Mouse (Mus musculus): ENCODE results near the gene Gpr39. TPM values are rescaled to one million over a fixed set of nuclear protein-coding genes. Genes with fewer than 3 reads are reported as not detected.
"Not testable (repeated sequence)": the region's sequence is repeated elsewhere in the genome, so short reads cannot be mapped to it uniquely, and the experiment has no call there.

The Gpr39 gene
- polyA plus RNA-seq (2014; fragmentation: Nextera tagmentation; extraction: Ambion mirVana), result not detected in 2 replicates

- Histone ChIP-seq H3K36me3 (replicated peaks; ENCODE audit: control insufficient read depth, insufficient read depth, low read depth, low read length) (no peaks in the 10 kb centered on the region), H3K4me3 (ENCODE audit: low read depth, low read length) (no peak within 1 kb of the TSS), H3K4me1 (ENCODE audit: control insufficient read depth, insufficient read depth, low read length) (no peaks in the 10 kb centered on the region), H3K4me2 (ENCODE audit: low read depth, low read length) (no peak within 1 kb of the TSS), H3K9ac (replicated peaks; ENCODE audit: low read length) (no peak within 1 kb of the TSS), H3K27ac (replicated peaks; ENCODE audit: low read depth, low read length) (no peak within 1 kb of the TSS), H3K27me3 (ENCODE audit: control insufficient read depth, insufficient read depth, low read length) (no peaks in the 10 kb centered on the region), H3K9me3 (replicated peaks; ENCODE audit: control insufficient read depth, low read length) (no peaks in the 10 kb centered on the region)
- 48% methylated on average over 15 of the region's 15 CpGs for WGBS
- no peak for ATAC-seq (replicated peaks; ENCODE audit: insufficient number of reproducible peaks, low FRiP score, low TSS enrichment, low read depth)
- DNase-seq (ENCODE audit: low spot score), result no peak
Measured at GRCm38 (mm10) chr1:125676790-125677273, at the start of gene Gpr39. TSS of gene Gpr39 (plus strand) at chr1:125676995.

- Histone ChIP-seq H3K4me1 (ENCODE audit: control insufficient read depth, insufficient read depth, low read length) (no peaks in the 10 kb centered on the region), H3K9me3 (replicated peaks; ENCODE audit: control insufficient read depth, low read length) (no peaks in the 10 kb centered on the region), H3K27me3 (ENCODE audit: control insufficient read depth, insufficient read depth, low read length) (no peaks in the 10 kb centered on the region), H3K4me3 (ENCODE audit: low read depth, low read length) (no peak overlapping the region), H3K9ac (replicated peaks; ENCODE audit: low read length) (no peak overlapping the region), H3K36me3 (replicated peaks; ENCODE audit: control insufficient read depth, insufficient read depth, low read depth, low read length) (no peaks in the 10 kb centered on the region), H3K4me2 (ENCODE audit: low read depth, low read length) (no peak overlapping the region), H3K27ac (replicated peaks; ENCODE audit: low read depth, low read length) (no peak overlapping the region)
- ATAC-seq (replicated peaks; ENCODE audit: insufficient number of reproducible peaks, low FRiP score, low TSS enrichment, low read depth) (no peak), DNase-seq (ENCODE audit: low spot score) (no peak)
- WGBS, result 80% methylated on average over 8 of the region's 8 CpGs
Measured at GRCm38 (mm10) chr1:125639501-125640253, 37.1 kb upstream of the Gpr39 start.

- no peak overlapping the region for H3K27ac ChIP-seq (replicated peaks; ENCODE audit: low read depth, low read length)
- DNase-seq (ENCODE audit: low spot score), result no peak
- no peaks in the 10 kb centered on the region for H3K9me3 ChIP-seq (replicated peaks; ENCODE audit: control insufficient read depth, low read length)
- no peak overlapping the region for H3K4me3 ChIP-seq (ENCODE audit: low read depth, low read length)
- no peaks in the 10 kb centered on the region for H3K4me1 ChIP-seq (ENCODE audit: control insufficient read depth, insufficient read depth, low read length)
- H3K9ac ChIP-seq (replicated peaks; ENCODE audit: low read length), result no peak overlapping the region
- H3K27me3 ChIP-seq (ENCODE audit: control insufficient read depth, insufficient read depth, low read length), result no peaks in the 10 kb centered on the region
- ATAC-seq (replicated peaks; ENCODE audit: insufficient number of reproducible peaks, low FRiP score, low TSS enrichment, low read depth), result no peak
- no peak overlapping the region for H3K4me2 ChIP-seq (ENCODE audit: low read depth, low read length)
- no peaks in the 10 kb centered on the region for H3K36me3 ChIP-seq (replicated peaks; ENCODE audit: control insufficient read depth, insufficient read depth, low read depth, low read length)
- 81% methylated on average over 1 of the region's 1 CpGs for WGBS
Measured at GRCm38 (mm10) chr1:125643643-125644042, 33.2 kb upstream of the Gpr39 start.

- ATAC-seq (replicated peaks; ENCODE audit: insufficient number of reproducible peaks, low FRiP score, low TSS enrichment, low read depth); H3K9me3 ChIP-seq (replicated peaks; ENCODE audit: control insufficient read depth, low read length); H3K4me2 ChIP-seq (ENCODE audit: low read depth, low read length); H3K27ac ChIP-seq (replicated peaks; ENCODE audit: low read depth, low read length); H3K9ac ChIP-seq (replicated peaks; ENCODE audit: low read length); H3K36me3 ChIP-seq (replicated peaks; ENCODE audit: control insufficient read depth, insufficient read depth, low read depth, low read length); H3K27me3 ChIP-seq (ENCODE audit: control insufficient read depth, insufficient read depth, low read length); H3K4me1 ChIP-seq (ENCODE audit: control insufficient read depth, insufficient read depth, low read length); DNase-seq (ENCODE audit: low spot score); H3K4me3 ChIP-seq (ENCODE audit: low read depth, low read length): not testable (repeated sequence)
- 97% methylated on average over 2 of the region's 2 CpGs for WGBS
Measured at GRCm38 (mm10) chr1:125646816-125647215, 30.0 kb upstream of the Gpr39 start.

GRCm38 (mm10) chr1:125648011-125648410 lies 28.8 kb upstream of the Gpr39 start:
- Histone ChIP-seq H3K9ac (replicated peaks; ENCODE audit: low read length) (no peak overlapping the region), H3K4me2 (ENCODE audit: low read depth, low read length) (no peak overlapping the region), H3K27ac (replicated peaks; ENCODE audit: low read depth, low read length) (no peak overlapping the region), H3K4me1 (ENCODE audit: control insufficient read depth, insufficient read depth, low read length) (no peaks in the 10 kb centered on the region), H3K9me3 (replicated peaks; ENCODE audit: control insufficient read depth, low read length) (no peaks in the 10 kb centered on the region), H3K4me3 (ENCODE audit: low read depth, low read length) (no peak overlapping the region), H3K27me3 (ENCODE audit: control insufficient read depth, insufficient read depth, low read length) (no peaks in the 10 kb centered on the region), H3K36me3 (replicated peaks; ENCODE audit: control insufficient read depth, insufficient read depth, low read depth, low read length) (no peaks in the 10 kb centered on the region)
- 90% methylated on average over 4 of the region's 4 CpGs for WGBS
- ATAC-seq (replicated peaks; ENCODE audit: insufficient number of reproducible peaks, low FRiP score, low TSS enrichment, low read depth) (no peak), DNase-seq (ENCODE audit: low spot score) (no peak)

GRCm38 (mm10) chr1:125649056-125649455 lies 27.7 kb upstream of the Gpr39 start:
- Histone ChIP-seq H3K4me2 (ENCODE audit: low read depth, low read length) (no peak overlapping the region), H3K36me3 (replicated peaks; ENCODE audit: control insufficient read depth, insufficient read depth, low read depth, low read length) (no peaks in the 10 kb centered on the region), H3K27ac (replicated peaks; ENCODE audit: low read depth, low read length) (no peak overlapping the region), H3K4me1 (ENCODE audit: control insufficient read depth, insufficient read depth, low read length) (no peaks in the 10 kb centered on the region), H3K9me3 (replicated peaks; ENCODE audit: control insufficient read depth, low read length) (no peaks in the 10 kb centered on the region), H3K4me3 (ENCODE audit: low read depth, low read length) (no peak overlapping the region), H3K27me3 (ENCODE audit: control insufficient read depth, insufficient read depth, low read length) (no peaks in the 10 kb centered on the region), H3K9ac (replicated peaks; ENCODE audit: low read length) (no peak overlapping the region)
- ATAC-seq (replicated peaks; ENCODE audit: insufficient number of reproducible peaks, low FRiP score, low TSS enrichment, low read depth) (no peak), DNase-seq (ENCODE audit: low spot score) (no peak)
- WGBS, result 86% methylated on average over 3 of the region's 3 CpGs

GRCm38 (mm10) chr1:125652836-125653594 lies 23.8 kb upstream of the Gpr39 start:
- Histone ChIP-seq H3K4me2 (ENCODE audit: low read depth, low read length) (no peak overlapping the region), H3K27ac (replicated peaks; ENCODE audit: low read depth, low read length) (no peak overlapping the region), H3K9ac (replicated peaks; ENCODE audit: low read length) (no peak overlapping the region), H3K36me3 (replicated peaks; ENCODE audit: control insufficient read depth, insufficient read depth, low read depth, low read length) (no peaks in the 10 kb centered on the region), H3K27me3 (ENCODE audit: control insufficient read depth, insufficient read depth, low read length) (no peaks in the 10 kb centered on the region), H3K9me3 (replicated peaks; ENCODE audit: control insufficient read depth, low read length) (no peaks in the 10 kb centered on the region), H3K4me3 (ENCODE audit: low read depth, low read length) (no peak overlapping the region), H3K4me1 (ENCODE audit: control insufficient read depth, insufficient read depth, low read length) (no peaks in the 10 kb centered on the region)
- no peak for DNase-seq (ENCODE audit: low spot score)
- WGBS, result 74% methylated on average over 1 of the region's 1 CpGs
- no peak for ATAC-seq (replicated peaks; ENCODE audit: insufficient number of reproducible peaks, low FRiP score, low TSS enrichment, low read depth)

GRCm38 (mm10) chr1:125657416-125657815 lies 19.4 kb upstream of the Gpr39 start:
- ATAC-seq (replicated peaks; ENCODE audit: insufficient number of reproducible peaks, low FRiP score, low TSS enrichment, low read depth) (no peak), DNase-seq (ENCODE audit: low spot score) (no peak)
- no peaks in the 10 kb centered on the region for H3K4me1 ChIP-seq (ENCODE audit: control insufficient read depth, insufficient read depth, low read length)
- no peaks in the 10 kb centered on the region for H3K9me3 ChIP-seq (replicated peaks; ENCODE audit: control insufficient read depth, low read length)
- no peaks in the 10 kb centered on the region for H3K36me3 ChIP-seq (replicated peaks; ENCODE audit: control insufficient read depth, insufficient read depth, low read depth, low read length)
- H3K4me3 ChIP-seq (ENCODE audit: low read depth, low read length), result no peak overlapping the region
- H3K4me2 ChIP-seq (ENCODE audit: low read depth, low read length), result no peak overlapping the region
- H3K27ac ChIP-seq (replicated peaks; ENCODE audit: low read depth, low read length), result no peak overlapping the region
- WGBS, result 84% methylated on average over 5 of the region's 5 CpGs
- H3K9ac ChIP-seq (replicated peaks; ENCODE audit: low read length), result no peak overlapping the region
- H3K27me3 ChIP-seq (ENCODE audit: control insufficient read depth, insufficient read depth, low read length), result no peaks in the 10 kb centered on the region
